Mouse (Mus musculus): ENCODE results near the gene Slc34a1.

- TF ChIP-seq POLR2A (IDR thresholded peaks at IDR 0.05; ENCODE audit: insufficient read depth, low read depth, low read length), result no peak
- no peak for TF ChIP-seq CTCF (IDR thresholded peaks at IDR 0.05; ENCODE audit: insufficient read depth, low read depth, low read length)
These were observed 65.0 kb downstream of the Slc34a1 start for GRCm38 (mm10) chr13:55462965-55463364.

Data from olfactory bulb, adult 2 months (tissue).